8 mouse cellular contexts compared by ENCODE assay signal in genomic region chr1:89968111-89968851, GRCm38 (mm10). TPM values are rescaled to one million over a fixed set of nuclear protein-coding genes. Genes with fewer than 3 reads are reported as not detected.
DNase-seq lines count a peak whose midpoint lies in the region; ATAC-seq and TF ChIP-seq lines count a peak whose summit lies in the region.

No protein-coding gene starts in this region.

- no peak for TF ChIP-seq POLR2A in testis, adult 2 months (IDR thresholded peaks at IDR 0.05; ENCODE audit: control insufficient read depth, low read depth, low read length)

- H3K36me3 ChIP-seq in testis, adult 2 months (ENCODE audit: control insufficient read depth, insufficient read depth, low read length): no peaks in the 10 kb centered on the region
- no peaks in the 10 kb centered on the region for H3K36me3 ChIP-seq in neural tube, embryonic 14.5 days (ENCODE audit: control insufficient read depth, insufficient read depth, low read length)

- no peak for TF ChIP-seq CTCF in testis, adult 2 months (IDR thresholded peaks at IDR 0.05; ENCODE audit: control insufficient read depth, insufficient read depth, insufficient replicate concordance, low read depth, low read length)

- H3K9me3 ChIP-seq in neural tube, embryonic 14.5 days (ENCODE audit: control insufficient read depth, low read length): no peaks in the 10 kb centered on the region

- H3K4me2 ChIP-seq in neural tube, embryonic 14.5 days (ENCODE audit: low read depth, low read length): peak overlapping the region; percentile 93

- under 1% methylated on average over 65 of the region's 95 CpGs for WGBS in neural tube, embryonic 14.5 days

- DNase-seq in testis, postnatal 10 days (ENCODE audit: low spot score): no peak
- DNase-seq in embryo, embryonic 10.5 days (ENCODE audit: low spot score): peak; percentile 39
- peak; percentile 23 to 30 for DNase-seq in heart, postnatal 10 days
- peak; percentile 66 to 78 for DNase-seq in left cerebral cortex, postnatal 25 days (ENCODE audit: low spot score in 2 of 2)
- DNase-seq in thymus, postnatal 36 days: no peak

- peak overlapping the region; percentile 64 for H3K9ac ChIP-seq in neural tube, embryonic 14.5 days (replicated peaks; ENCODE audit: low read depth, low read length)

- H3K27ac ChIP-seq in testis, adult 2 months (ENCODE audit: control insufficient read depth, insufficient read depth, low read depth, low read length): no peak overlapping the region
- H3K27ac ChIP-seq in neural tube, embryonic 14.5 days (ENCODE audit: low read depth, low read length): peak overlapping the region; percentile 34; the same call in 1 of the 2 replicates

- intact Hi-C loops in heart, postnatal 10 days (cut with DNase I): no loop called here
- intact Hi-C loops in left cerebral cortex, postnatal 25 days (cut with DNase I): no loop called here

- peak overlapping the region; percentile 66 for H3K4me3 ChIP-seq in testis, adult 2 months (ENCODE audit: control insufficient read depth, low read depth, low read length)
- H3K4me3 ChIP-seq in neural tube, embryonic 14.5 days (ENCODE audit: low read depth, low read length): peak overlapping the region; percentile 52

- H3K4me1 ChIP-seq in testis, adult 2 months (ENCODE audit: control insufficient read depth, insufficient read depth, low read length): peaks cover 18% of the 10 kb centered on the region
- H3K4me1 ChIP-seq in neural tube, embryonic 14.5 days (ENCODE audit: control insufficient read depth, insufficient read depth, low read length): peaks cover 8% of the 10 kb centered on the region; the same call in 1 of the 2 replicates

- ATAC-seq in neural tube, embryonic 14.5 days (ENCODE audit: low read depth): peak; percentile 69
- no peak for ATAC-seq in inflammation-experienced regulatory T-cells, adult 6 months

- no peaks in the 10 kb centered on the region for H3K27me3 ChIP-seq in testis, adult 2 months (ENCODE audit: control insufficient read depth, insufficient read depth, low read length)
- peaks cover 10% of the 10 kb centered on the region for H3K27me3 ChIP-seq in neural tube, embryonic 14.5 days (ENCODE audit: control insufficient read depth, insufficient read depth, low read length)

RNA-seq across cellular contexts. Expression of gene Gbx2, which starts 37.3 kb away (rescaled TPM):
- 0.05 TPM in 1 of 2 replicates, not detected in the other for polyA plus RNA-seq in testis, adult 2 months (2012; rRNA removed)
- total RNA-seq in heart, postnatal 10 days (2021): not detected
- total RNA-seq in left cerebral cortex, postnatal 25 days (2021): under 1 TPM in 1 of 2 experiments, not detected in 1; 0.44 TPM
- polyA plus RNA-seq in neural tube, embryonic 14.5 days (2014; fragmentation: Nextera tagmentation; extraction: Ambion mirVana): 25.4 and 30.9 TPM in 2 replicates
- not detected for polyA plus RNA-seq in inflammation-experienced regulatory T-cells, adult 6 months (2017; shearing (Covaris generic))

RNA-seq across cellular contexts. Expression of gene Asb18, which starts 46.2 kb away (rescaled TPM):
- 0.22 and 0.61 TPM in 2 replicates for polyA plus RNA-seq in testis, adult 2 months (2012; rRNA removed)
- total RNA-seq in heart, postnatal 10 days (2021): 1 to 10 TPM; 6.3 to 8.0 TPM
- 1 to 10 TPM; 1.5 to 1.6 TPM for total RNA-seq in left cerebral cortex, postnatal 25 days (2021)
- polyA plus RNA-seq in neural tube, embryonic 14.5 days (2014; fragmentation: Nextera tagmentation; extraction: Ambion mirVana): 0.37 and 0.62 TPM in 2 replicates
- not detected for polyA plus RNA-seq in inflammation-experienced regulatory T-cells, adult 6 months (2017; shearing (Covaris generic))

Comparison
In these comparisons a context has a peak if more than half of its experiments do, and no peak if none do; other contexts are left out.
1. DNase-seq: peak in embryo, embryonic 10.5 days (single experiment), heart, postnatal 10 days (2 of 2) and left cerebral cortex, postnatal 25 days (2 of 2); none in testis, postnatal 10 days (single experiment) and thymus, postnatal 36 days (0 of 2).
2. RNA of gene Gbx2, which starts 37.3 kb away (polyA plus RNA-seq): 25.4 to 30.9 TPM in neural tube, embryonic 14.5 days; 0.05 TPM in testis, adult 2 months and not detected in inflammation-experienced regulatory T-cells, adult 6 months; every median in the first group is over 10 times any median in the second.